8 mouse cellular contexts compared by ENCODE assay signal in the genomic region with DNA sequence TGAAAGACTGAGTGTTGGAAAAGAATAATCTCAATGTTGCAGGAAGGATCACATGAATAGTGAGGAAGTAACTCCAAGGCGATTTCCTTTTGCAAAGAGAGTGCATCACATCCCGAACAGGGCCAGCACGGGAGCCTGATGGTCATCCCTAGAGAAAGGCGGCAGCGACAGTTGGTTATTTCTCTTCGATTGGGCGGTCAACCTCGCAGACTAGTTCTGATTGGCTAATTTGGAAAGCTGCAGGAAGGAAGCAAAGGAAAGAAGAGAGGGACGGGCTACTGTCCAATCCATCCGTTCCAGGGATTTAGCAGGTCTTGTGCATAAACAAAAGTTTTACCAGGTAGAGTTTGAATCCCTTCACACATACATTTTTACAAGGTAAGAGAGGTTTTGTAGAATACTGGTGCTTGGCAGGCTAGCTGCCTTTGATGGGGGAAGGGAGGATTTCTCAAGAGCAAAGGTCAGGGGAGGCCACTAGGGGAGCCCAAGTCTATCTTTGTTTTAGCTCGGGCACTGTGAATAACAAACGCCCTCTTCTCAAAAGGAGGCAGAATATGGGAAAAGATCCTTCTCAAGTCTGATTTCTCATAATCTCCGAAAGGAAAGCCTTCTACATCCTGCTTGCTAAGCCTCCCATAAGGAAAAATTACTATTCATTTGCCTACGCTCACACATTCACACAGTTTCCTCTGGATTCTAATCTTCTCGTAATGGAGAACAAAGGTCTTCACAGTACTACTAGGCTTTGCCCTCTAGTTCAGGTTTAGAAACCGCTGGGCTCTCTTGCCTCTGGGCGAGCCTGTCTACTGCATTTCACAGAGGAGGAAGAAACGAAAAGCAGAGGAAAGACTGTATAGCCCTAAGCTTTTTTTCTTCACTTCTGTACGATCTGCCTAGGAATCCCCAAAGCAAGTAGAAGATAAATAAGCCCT.
DNase-seq lines count a peak whose midpoint lies in the region; ATAC-seq lines count a peak whose summit lies in the region.

No protein-coding gene starts in this region.

- no peak for ATAC-seq in heart, embryonic 12.5 days (ENCODE audit: insufficient number of reproducible peaks, low FRiP score)
- peak; percentile 60; the same call in 1 of the 2 replicates for ATAC-seq in kidney, embryonic 14.5 days (ENCODE audit: low FRiP score, low TSS enrichment)
- ATAC-seq in liver, embryonic 16.5 days (ENCODE audit: low read depth), result peak; percentile 53; the same call in 1 of the 2 replicates
- peak; percentile 56 for ATAC-seq in neural tube, embryonic 14.5 days (ENCODE audit: low read depth)

- WGBS in heart, embryonic 12.5 days, result 58% methylated on average over 19 of the region's 19 CpGs
- WGBS in kidney, embryonic 14.5 days, result 54% methylated on average over 19 of the region's 19 CpGs
- WGBS in liver, embryonic 16.5 days (ENCODE audit: insufficient replicate concordance), result 49% methylated on average over 19 of the region's 19 CpGs
- WGBS in neural tube, embryonic 14.5 days, result 36% methylated on average over 19 of the region's 19 CpGs

- no peaks in the 10 kb centered on the region for H3K9me3 ChIP-seq in heart, embryonic 12.5 days (replicated peaks)
- no peaks in the 10 kb centered on the region for H3K9me3 ChIP-seq in kidney, embryonic 14.5 days (ENCODE audit: control insufficient read depth, low read length)
- no peaks in the 10 kb centered on the region for H3K9me3 ChIP-seq in liver, embryonic 16.5 days (replicated peaks; ENCODE audit: control insufficient read depth, low read length)
- no peaks in the 10 kb centered on the region for H3K9me3 ChIP-seq in neural tube, embryonic 14.5 days (ENCODE audit: control insufficient read depth, low read length)

- no peak overlapping the region for H3K4me3 ChIP-seq in heart, embryonic 12.5 days
- no peak overlapping the region for H3K4me3 ChIP-seq in kidney, embryonic 14.5 days (ENCODE audit: low read length)
- H3K4me3 ChIP-seq in liver, embryonic 16.5 days (ENCODE audit: low read depth, low read length), result no peak overlapping the region
- no peak overlapping the region for H3K4me3 ChIP-seq in neural tube, embryonic 14.5 days (ENCODE audit: low read depth, low read length)

- peaks cover 9% of the 10 kb centered on the region for H3K4me1 ChIP-seq in heart, embryonic 12.5 days (replicated peaks)
- H3K4me1 ChIP-seq in kidney, embryonic 14.5 days (ENCODE audit: control insufficient read depth, insufficient read depth, low read length), result peaks cover 9% of the 10 kb centered on the region
- no peaks in the 10 kb centered on the region for H3K4me1 ChIP-seq in liver, embryonic 16.5 days (ENCODE audit: control insufficient read depth, low read depth, low read length)
- H3K4me1 ChIP-seq in neural tube, embryonic 14.5 days (ENCODE audit: control insufficient read depth, insufficient read depth, low read length), result peaks cover 7% of the 10 kb centered on the region

- no peak overlapping the region for H3K9ac ChIP-seq in heart, embryonic 12.5 days
- H3K9ac ChIP-seq in kidney, embryonic 14.5 days (ENCODE audit: low read depth, low read length), result no peak overlapping the region
- no peak overlapping the region for H3K9ac ChIP-seq in liver, embryonic 16.5 days (ENCODE audit: low read depth, low read length)
- H3K9ac ChIP-seq in neural tube, embryonic 14.5 days (replicated peaks; ENCODE audit: low read depth, low read length), result 0 out of 2 replicates have a peak overlapping the region, but pooled peaks have one; percentile 34

- H3K27me3 ChIP-seq in heart, embryonic 12.5 days (replicated peaks), result no peaks in the 10 kb centered on the region
- H3K27me3 ChIP-seq in kidney, embryonic 14.5 days (ENCODE audit: control insufficient read depth, insufficient read depth, low read length), result no peaks in the 10 kb centered on the region
- no peaks in the 10 kb centered on the region for H3K27me3 ChIP-seq in liver, embryonic 16.5 days (ENCODE audit: control insufficient read depth, insufficient read depth, low read depth, low read length)
- no peaks in the 10 kb centered on the region for H3K27me3 ChIP-seq in neural tube, embryonic 14.5 days (ENCODE audit: control insufficient read depth, insufficient read depth, low read length)

- H3K4me2 ChIP-seq in heart, embryonic 12.5 days, result no peak overlapping the region
- no peak overlapping the region for H3K4me2 ChIP-seq in kidney, embryonic 14.5 days (replicated peaks; ENCODE audit: low read depth, low read length)
- H3K4me2 ChIP-seq in liver, embryonic 16.5 days (ENCODE audit: low read depth, low read length), result no peak overlapping the region
- H3K4me2 ChIP-seq in neural tube, embryonic 14.5 days (ENCODE audit: low read depth, low read length), result peak overlapping the region; percentile 1; the same call in 1 of the 2 replicates

- DNase-seq in CD4-positive helper T cell, adult 2 months (ENCODE audit: low read depth, low spot score), result peak; percentile 72
- peak; percentile 71 for DNase-seq in adrenal gland, postnatal 10 days
- peak; percentile 81 for DNase-seq in embryo, embryonic 9.5 days (ENCODE audit: extremely low spot score)
- peak; percentile 75 to 78 for DNase-seq in thymus, postnatal 36 days

- peak overlapping the region; percentile 59; the same call in 1 of the 2 replicates for H3K27ac ChIP-seq in heart, embryonic 12.5 days (ENCODE audit: poor library complexity, severe bottlenecking)
- H3K27ac ChIP-seq in kidney, embryonic 14.5 days (ENCODE audit: low read depth, low read length), result peak overlapping the region; percentile 49; the same call in 1 of the 2 replicates
- peak overlapping the region; percentile 41; the same call in 1 of the 2 replicates for H3K27ac ChIP-seq in liver, embryonic 16.5 days (ENCODE audit: low read length)
- peak overlapping the region; percentile 75 for H3K27ac ChIP-seq in neural tube, embryonic 14.5 days (ENCODE audit: low read depth, low read length)

- no peaks in the 10 kb centered on the region for H3K36me3 ChIP-seq in heart, embryonic 12.5 days
- no peaks in the 10 kb centered on the region for H3K36me3 ChIP-seq in kidney, embryonic 14.5 days (ENCODE audit: control insufficient read depth, insufficient read depth, low read length)
- H3K36me3 ChIP-seq in liver, embryonic 16.5 days (ENCODE audit: control insufficient read depth, insufficient read depth), result no peaks in the 10 kb centered on the region
- H3K36me3 ChIP-seq in neural tube, embryonic 14.5 days (ENCODE audit: control insufficient read depth, insufficient read depth, low read length), result no peaks in the 10 kb centered on the region
